In the genomic region with DNA sequence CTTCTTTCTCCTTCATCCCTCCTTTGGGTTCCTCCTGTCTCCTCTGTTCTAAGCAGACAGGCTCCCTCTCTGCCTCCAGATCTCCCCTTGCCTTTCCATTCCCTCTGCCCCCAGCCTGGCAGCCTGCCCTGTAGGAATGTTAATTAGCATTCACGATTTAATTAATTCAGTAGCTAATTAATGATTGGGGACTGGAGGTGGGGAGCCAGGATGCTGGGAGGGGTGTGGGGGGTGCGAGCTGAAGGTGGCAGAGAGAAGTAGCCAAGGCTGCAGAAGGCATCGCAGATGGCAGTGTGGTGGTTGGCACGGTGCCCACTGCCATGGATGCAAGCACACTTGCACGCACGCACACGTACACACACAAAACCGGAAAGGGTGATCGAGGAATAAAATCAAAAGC, we compare ENCODE assay signal across 10 mouse cellular contexts. TPM values are rescaled to one million over a fixed set of nuclear protein-coding genes. Genes with fewer than 3 reads are reported as not detected.
A peak's percentile ranks its signal among the peaks of the same experiment; 100 is the strongest.
DNase-seq lines count a peak whose midpoint lies in the region; ATAC-seq and TF ChIP-seq lines count a peak whose summit lies in the region.
"Had no signal": no experiment of that assay in that cellular context is flagged by ENCODE, and none has a peak within 500 bp of the region (broad histone marks: within the 10 kb centered on the region; RNA-seq: fewer than 3 reads in every experiment).

No protein-coding gene starts in this region.

- ATAC-seq in embryonic facial prominence, embryonic 14.5 days (ENCODE audit: low read depth): 0 out of 2 replicates have a peak, but pooled peaks have one; percentile 12
- no peak for ATAC-seq in embryonic facial prominence, embryonic 15.5 days (ENCODE audit: insufficient number of reproducible peaks, low FRiP score, low TSS enrichment, low read depth)

- no peaks in the 10 kb centered on the region for H3K79me2 ChIP-seq in MEL (ENCODE audit: control insufficient read depth, insufficient read depth, low read length, poor library complexity)

- H3K27me3 ChIP-seq in embryonic facial prominence, embryonic 14.5 days (replicated peaks; ENCODE audit: control insufficient read depth, insufficient read depth, low read length): no peaks in the 10 kb centered on the region
- no peaks in the 10 kb centered on the region; the same call in 1 of the 2 replicates for H3K27me3 ChIP-seq in embryonic facial prominence, embryonic 10.5 days (replicated peaks; ENCODE audit: low read depth, poor library complexity, severe bottlenecking)
- H3K27me3 ChIP-seq in MEL (ENCODE audit: control insufficient read depth in 1 of 2, insufficient read depth in 2 of 2, low read length in 2 of 2): no peaks in the 10 kb centered on the region
- no peaks in the 10 kb centered on the region for H3K27me3 ChIP-seq in embryonic facial prominence, embryonic 15.5 days

- no peak overlapping the region for H3K4me2 ChIP-seq in embryonic facial prominence, embryonic 14.5 days (ENCODE audit: low read depth, low read length)
- peak overlapping the region; percentile 10; the same call in 1 of the 2 replicates for H3K4me2 ChIP-seq in embryonic facial prominence, embryonic 15.5 days (replicated peaks)

- H3K4me3 ChIP-seq in embryonic facial prominence, embryonic 14.5 days (ENCODE audit: low read depth, low read length): no peak overlapping the region
- no peak overlapping the region for H3K4me3 ChIP-seq in embryonic facial prominence, embryonic 10.5 days
- H3K4me3 ChIP-seq in MEL (ENCODE audit: control insufficient read depth in 1 of 2, insufficient read depth in 1 of 2, low read depth in 2 of 2, low read length in 2 of 2): peak overlapping the region in 1 of 2 experiments; percentile 32; a peak in 1 of 4 replicates
- H3K4me3 ChIP-seq in embryonic facial prominence, embryonic 15.5 days (replicated peaks): no peak overlapping the region
- H3K4me3 ChIP-seq: megakaryocyte, embryonic 14.5 days had no signal

- intact Hi-C loops in left cerebral cortex, postnatal 14 days (cut with DNase I): no loop called here

- TF ChIP-seq CTCF in MEL (IDR thresholded peaks at IDR 0.05 in 2 of 3, conservative IDR thresholded peaks at IDR 0.05 in 1 of 3; ENCODE audit: control insufficient read depth in 1 of 3, insufficient read depth in 1 of 3, low read depth in 2 of 3, low read length in 3 of 3, poor library complexity in 1 of 3, severe bottlenecking in 1 of 3): no peak

- H3K27ac ChIP-seq in embryonic facial prominence, embryonic 14.5 days (replicated peaks; ENCODE audit: low read depth, low read length): no peak overlapping the region
- no peak overlapping the region for H3K27ac ChIP-seq in embryonic facial prominence, embryonic 10.5 days (replicated peaks)
- H3K27ac ChIP-seq in MEL (ENCODE audit: control insufficient read depth, low read depth, low read length): no peak overlapping the region
- H3K27ac ChIP-seq in embryonic facial prominence, embryonic 15.5 days (replicated peaks): no peak overlapping the region

- no peak for TF ChIP-seq RAD21 in MEL (IDR thresholded peaks at IDR 0.05; ENCODE audit: low read depth, low read length)

- H3K9me3 ChIP-seq in embryonic facial prominence, embryonic 14.5 days (ENCODE audit: control insufficient read depth, low read length): no peaks in the 10 kb centered on the region
- H3K9me3 ChIP-seq in embryonic facial prominence, embryonic 10.5 days: no peaks in the 10 kb centered on the region
- H3K9me3 ChIP-seq in MEL (replicated peaks; ENCODE audit: insufficient read depth, low read length): no peaks in the 10 kb centered on the region
- no peaks in the 10 kb centered on the region for H3K9me3 ChIP-seq in embryonic facial prominence, embryonic 15.5 days (replicated peaks)

- DNase-seq in embryonic facial prominence, embryonic 14.5 days (ENCODE audit: low spot score): no peak
- no peak for DNase-seq in embryonic facial prominence, embryonic 10.5 days (ENCODE audit: low spot score)
- peak; percentile 41 for DNase-seq in MEL (ENCODE audit: low read depth, low spot score)
- DNase-seq in left cerebral cortex, postnatal 14 days (ENCODE audit: low spot score in 2 of 2): peak; percentile 82 to 84
- DNase-seq in spleen, adult 18-20 months: no peak
- no peak for DNase-seq in heart, adult 18-20 months
- no peak for DNase-seq in urinary bladder, postnatal 4 days (ENCODE audit: low spot score in 2 of 2)

- H3K9ac ChIP-seq in embryonic facial prominence, embryonic 14.5 days (ENCODE audit: low read depth, low read length): no peak overlapping the region
- H3K9ac ChIP-seq in MEL (ENCODE audit: control insufficient read depth, low read depth, low read length, poor library complexity, severe bottlenecking): no peak overlapping the region
- no peak overlapping the region for H3K9ac ChIP-seq in embryonic facial prominence, embryonic 15.5 days

- no peak for TF ChIP-seq EP300 in MEL (IDR thresholded peaks at IDR 0.05; ENCODE audit: low read depth in 1 of 2, low read length in 2 of 2)

- WGBS in embryonic facial prominence, embryonic 14.5 days: 73% methylated on average over 9 of the region's 9 CpGs
- WGBS in embryonic facial prominence, embryonic 10.5 days: 87% methylated on average over 9 of the region's 9 CpGs
- WGBS in embryonic facial prominence, embryonic 15.5 days: 64% methylated on average over 9 of the region's 9 CpGs

- TF ChIP-seq POLR2A in MEL (IDR thresholded peaks at IDR 0.05; ENCODE audit: control insufficient read depth in 1 of 2, insufficient read depth in 1 of 2, low read depth in 1 of 2, low read length in 2 of 2, poor library complexity in 1 of 2): no peak

- no peaks in the 10 kb centered on the region for H3K36me3 ChIP-seq in embryonic facial prominence, embryonic 14.5 days (ENCODE audit: control insufficient read depth, insufficient read depth, low read length)
- no peaks in the 10 kb centered on the region for H3K36me3 ChIP-seq in embryonic facial prominence, embryonic 10.5 days (replicated peaks)
- H3K36me3 ChIP-seq in MEL (ENCODE audit: control insufficient read depth in 1 of 2, insufficient read depth in 2 of 2, low read length in 2 of 2): no peaks in the 10 kb centered on the region; a peak in 1 of 4 replicates
- no peaks in the 10 kb centered on the region for H3K36me3 ChIP-seq in embryonic facial prominence, embryonic 15.5 days

- no peaks in the 10 kb centered on the region for H3K4me1 ChIP-seq in embryonic facial prominence, embryonic 14.5 days (ENCODE audit: control insufficient read depth, insufficient read depth, low read length)
- peaks cover 9% of the 10 kb centered on the region for H3K4me1 ChIP-seq in embryonic facial prominence, embryonic 10.5 days
- H3K4me1 ChIP-seq in MEL (ENCODE audit: control insufficient read depth in 1 of 2, insufficient read depth in 2 of 2, low read length in 2 of 2): no peaks in the 10 kb centered on the region; a peak in 1 of 4 replicates
- H3K4me1 ChIP-seq in embryonic facial prominence, embryonic 15.5 days: peaks cover 10% of the 10 kb centered on the region

RNA-seq across cellular contexts. Expression of a gene that starts 37.2 kb away (rescaled TPM):
- polyA plus RNA-seq in embryonic facial prominence, embryonic 14.5 days (2014; fragmentation: Nextera tagmentation; extraction: Ambion mirVana): 70.1 and 71.6 TPM in 2 replicates
- 91.1 and 94.2 TPM in 2 replicates for polyA plus RNA-seq in embryonic facial prominence, embryonic 10.5 days (2016; fragmentation: Nextera tagmentation; extraction: Ambion mirVana)
- 138 and 148 TPM in 2 replicates for total RNA-seq in MEL (2012; rRNA removed)
- 100 to 1,000 TPM in 1 of 2 experiments, not detected in 1; 140 TPM for polyA plus RNA-seq in MEL (2012; ENCODE audit: insufficient read depth in 1 of 2, insufficient read length in 2 of 2, low read depth in 1 of 2, low replicate concordance in 2 of 2, missing spikeins in 1 of 2)
- 70.7 and 73.9 TPM in 2 replicates for polyA plus RNA-seq in embryonic facial prominence, embryonic 15.5 days (2015; fragmentation: Nextera tagmentation; extraction: Ambion mirVana)
- 10 to 100 TPM; 20.2 to 21.6 TPM for total RNA-seq in left cerebral cortex, postnatal 14 days (2021)
- 10 to 100 TPM; 27.7 to 31.1 TPM for total RNA-seq in heart, adult 18-20 months (2021)

RNA-seq across cellular contexts. Expression of a gene that starts 39.6 kb away (rescaled TPM):
- 3.4 and 3.7 TPM in 2 replicates for polyA plus RNA-seq in embryonic facial prominence, embryonic 14.5 days (2014; fragmentation: Nextera tagmentation; extraction: Ambion mirVana)
- polyA plus RNA-seq in embryonic facial prominence, embryonic 10.5 days (2016; fragmentation: Nextera tagmentation; extraction: Ambion mirVana): 6.1 and 6.8 TPM in 2 replicates
- 0.42 TPM in 2 replicates for total RNA-seq in MEL (2012; rRNA removed)
- polyA plus RNA-seq in MEL (2012; ENCODE audit: insufficient read depth in 1 of 2, insufficient read length in 2 of 2, low read depth in 1 of 2, low replicate concordance in 2 of 2, missing spikeins in 1 of 2): 1 to 10 TPM in 1 of 2 experiments, not detected in 1; 3.2 TPM
- polyA plus RNA-seq in embryonic facial prominence, embryonic 15.5 days (2015; fragmentation: Nextera tagmentation; extraction: Ambion mirVana): 4.2 and 5.0 TPM in 2 replicates
- total RNA-seq in left cerebral cortex, postnatal 14 days (2021): 10 to 100 TPM; 37.2 to 37.9 TPM
- 1 to 10 TPM; 4.5 to 5.0 TPM for total RNA-seq in heart, adult 18-20 months (2021)

RNA-seq across cellular contexts. Expression of a gene that starts 42.1 kb away (rescaled TPM):
- 16.7 and 22.6 TPM in 2 replicates for polyA plus RNA-seq in embryonic facial prominence, embryonic 14.5 days (2014; fragmentation: Nextera tagmentation; extraction: Ambion mirVana)
- polyA plus RNA-seq in embryonic facial prominence, embryonic 10.5 days (2016; fragmentation: Nextera tagmentation; extraction: Ambion mirVana): 22.4 and 22.8 TPM in 2 replicates
- 8.7 and 9.0 TPM in 2 replicates for total RNA-seq in MEL (2012; rRNA removed)
- 10 to 100 TPM in 1 of 2 experiments, not detected in 1; 13.2 TPM for polyA plus RNA-seq in MEL (2012; ENCODE audit: insufficient read depth in 1 of 2, insufficient read length in 2 of 2, low read depth in 1 of 2, low replicate concordance in 2 of 2, missing spikeins in 1 of 2)
- 21.5 and 22.4 TPM in 2 replicates for polyA plus RNA-seq in embryonic facial prominence, embryonic 15.5 days (2015; fragmentation: Nextera tagmentation; extraction: Ambion mirVana)
- 10 to 100 TPM; 26.7 to 28.1 TPM for total RNA-seq in left cerebral cortex, postnatal 14 days (2021)
- total RNA-seq in heart, adult 18-20 months (2021): 10 to 100 TPM; 11.3 to 12.9 TPM

RNA-seq across cellular contexts. Expression of a gene that starts 53.9 kb away (rescaled TPM):
- 15.3 and 17.6 TPM in 2 replicates for polyA plus RNA-seq in embryonic facial prominence, embryonic 14.5 days (2014; fragmentation: Nextera tagmentation; extraction: Ambion mirVana)
- 14.5 and 15.8 TPM in 2 replicates for polyA plus RNA-seq in embryonic facial prominence, embryonic 10.5 days (2016; fragmentation: Nextera tagmentation; extraction: Ambion mirVana)
- 12.5 and 12.6 TPM in 2 replicates for total RNA-seq in MEL (2012; rRNA removed)
- 10 to 100 TPM in 1 of 2 experiments, not detected in 1; 47.9 TPM for polyA plus RNA-seq in MEL (2012; ENCODE audit: insufficient read depth in 1 of 2, insufficient read length in 2 of 2, low read depth in 1 of 2, low replicate concordance in 2 of 2, missing spikeins in 1 of 2)
- 25.5 and 29.1 TPM in 2 replicates for polyA plus RNA-seq in embryonic facial prominence, embryonic 15.5 days (2015; fragmentation: Nextera tagmentation; extraction: Ambion mirVana)
- 10 to 100 TPM; 10.4 to 12.3 TPM for total RNA-seq in left cerebral cortex, postnatal 14 days (2021)
- total RNA-seq in heart, adult 18-20 months (2021): 1 to 10 TPM; 3.3 to 8.3 TPM

RNA-seq across cellular contexts. Expression of a gene that starts 58.1 kb away (rescaled TPM):
- 92.5 and 103 TPM in 2 replicates for polyA plus RNA-seq in embryonic facial prominence, embryonic 14.5 days (2014; fragmentation: Nextera tagmentation; extraction: Ambion mirVana)
- 1.9 and 8.4 TPM in 2 replicates for polyA plus RNA-seq in embryonic facial prominence, embryonic 10.5 days (2016; fragmentation: Nextera tagmentation; extraction: Ambion mirVana)
- not detected in 2 replicates for total RNA-seq in MEL (2012; rRNA removed)
- polyA plus RNA-seq in MEL (2012; ENCODE audit: insufficient read depth in 1 of 2, insufficient read length in 2 of 2, low read depth in 1 of 2, low replicate concordance in 2 of 2, missing spikeins in 1 of 2): not detected
- polyA plus RNA-seq in embryonic facial prominence, embryonic 15.5 days (2015; fragmentation: Nextera tagmentation; extraction: Ambion mirVana): 21.5 and 33.1 TPM in 2 replicates
- 1 to 10 TPM; 5.6 to 7.8 TPM for total RNA-seq in left cerebral cortex, postnatal 14 days (2021)
- 1,000 to 10,000 TPM; 1,849 to 2,242 TPM for total RNA-seq in heart, adult 18-20 months (2021)
- total RNA-seq: common myeloid progenitor, adult 5-6 weeks had no signal

Comparison
In these comparisons a context has a peak if more than half of its experiments do, and no peak if none do; other contexts are left out.
1. DNase-seq: peak in MEL (single experiment) and left cerebral cortex, postnatal 14 days (2 of 2); none in embryonic facial prominence, embryonic 14.5 days (single experiment), embryonic facial prominence, embryonic 10.5 days (single experiment), spleen, adult 18-20 months (0 of 2), heart, adult 18-20 months (0 of 2) and urinary bladder, postnatal 4 days (0 of 2).